Mouse (Mus musculus) hindbrain, embryonic 10.5 days (tissue): ENCODE measurements around the gene 4930503B20Rik. TPM values are rescaled to one million over a fixed set of nuclear protein-coding genes. Genes with fewer than 3 reads are reported as not detected.

Source experiments
- DNase-seq: peaks from one replicate; pipeline ENCODE4 v3.0.0-alpha.2; 2017; ENCODE audit warnings: low spot score
- H3K27ac ChIP-seq: fragments of 300-500 bp; sonication (generic); 2 replicates; pipeline ENCODE4 v1.5.1; 2016; ENCODE audit warnings: mild to moderate bottlenecking, moderate library complexity
- H3K27me3 ChIP-seq: fragments of 300-500 bp; sonication (generic); 2 replicates; pipeline ENCODE4 v1.6.1; 2016; ENCODE audit warnings: mild to moderate bottlenecking; ENCODE audit not compliant: poor library complexity, insufficient read depth, severe bottlenecking
- H3K36me3 ChIP-seq: fragments of 300-500 bp; sonication (generic); 2 replicates; pipeline ENCODE4 v1.6.1; 2016; ENCODE audit warnings: mild to moderate bottlenecking, moderate library complexity
- H3K4me1 ChIP-seq: fragments of 300-500 bp; sonication (generic); replicated peaks from 2 replicates; pipeline ENCODE4 v1.6.1; 2016; ENCODE audit warnings: mild to moderate bottlenecking
- H3K4me3 ChIP-seq: fragments of 300-500 bp; sonication (generic); 2 replicates; pipeline ENCODE4 v1.5.1; 2016; ENCODE audit warnings: mild to moderate bottlenecking, moderate library complexity
- H3K9me3 ChIP-seq: fragments of 300-500 bp; sonication (generic); 2 replicates; pipeline ENCODE4 v1.6.1; 2016; ENCODE audit warnings: mild to moderate bottlenecking, moderate library complexity
- WGBS: fragments of 180-500 bp; shearing (Covaris S2); methylation state at CpG from one replicate; pipeline ENCODE4 v1.1.7; 2016; 5-methylcytosine and 5-hydroxymethylcytosine counted together
- polyA plus RNA-seq: library from polyadenylated mRNA; unstranded; fragments of >200 nt; fragmentation: Nextera tagmentation; extraction: Ambion mirVana; gene quantifications from 2 replicates; pipeline ENCODE4 v1.2.1, GENCODE M21; 2016

Gene 4930503B20Rik
- polyA plus RNA-seq, 1 experiment from 2014 or later = not detected

DNA sequence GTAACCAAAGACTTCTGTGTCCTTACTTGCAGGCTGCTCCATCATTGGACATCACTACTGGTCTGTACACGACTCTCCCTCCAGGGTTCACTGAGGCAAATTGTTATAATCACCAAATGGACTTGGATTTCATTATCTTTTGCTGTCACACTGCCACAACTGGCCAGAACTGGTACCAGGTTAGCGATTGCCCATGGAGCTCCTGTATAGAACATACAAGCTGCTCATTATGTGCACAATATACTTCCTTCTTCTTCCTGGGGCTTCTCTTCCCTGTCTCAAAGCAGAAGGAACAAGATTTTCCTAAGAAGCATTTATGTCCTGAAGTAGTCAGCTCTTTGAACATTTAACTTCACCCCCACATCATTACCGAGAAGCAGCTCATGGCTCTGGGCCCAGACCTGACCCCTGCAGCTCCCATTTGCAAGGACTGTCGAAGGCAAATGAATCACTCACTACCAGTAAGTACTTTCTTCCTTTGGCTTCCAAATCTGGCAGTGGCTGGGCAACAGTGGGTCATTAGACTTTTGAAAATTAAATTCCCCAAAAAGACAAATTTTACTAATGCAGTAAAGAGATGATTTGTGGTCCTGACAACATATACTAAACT, 9.2 kb downstream of the 4930503B20Rik start:
- H3K9me3 ChIP-seq = no peaks in the 10 kb centered on the region
- H3K27ac ChIP-seq = no peak overlapping the region
- no peaks in the 10 kb centered on the region for H3K36me3 ChIP-seq
- no peak overlapping the region for H3K4me3 ChIP-seq
- 66% methylated on average over 4 of the region's 4 CpGs for WGBS
- H3K27me3 ChIP-seq = no peaks in the 10 kb centered on the region
- no peak for DNase-seq
- no peaks in the 10 kb centered on the region for H3K4me1 ChIP-seq

DNA sequence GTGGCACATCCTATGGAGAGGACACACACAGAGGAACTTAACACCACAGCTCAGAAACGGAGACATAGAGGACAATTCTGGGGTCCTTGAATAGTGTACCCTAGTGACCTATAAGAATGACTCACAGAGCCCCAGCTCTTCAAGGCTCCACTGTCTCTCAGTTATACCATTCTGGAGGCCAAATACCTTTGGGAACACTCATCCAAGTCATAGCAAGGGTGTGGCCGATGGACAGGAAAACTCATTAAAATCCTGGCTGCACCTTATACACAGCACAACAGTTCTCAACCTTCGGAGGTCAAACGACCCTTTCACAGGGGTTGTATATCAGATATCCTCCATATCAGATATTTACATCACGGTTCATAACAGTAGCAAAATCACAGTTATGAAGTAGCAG, 18.6 kb downstream of the 4930503B20Rik start:
- H3K27me3 ChIP-seq = no peaks in the 10 kb centered on the region
- 85% methylated on average over 5 of the region's 5 CpGs for WGBS

DNA sequence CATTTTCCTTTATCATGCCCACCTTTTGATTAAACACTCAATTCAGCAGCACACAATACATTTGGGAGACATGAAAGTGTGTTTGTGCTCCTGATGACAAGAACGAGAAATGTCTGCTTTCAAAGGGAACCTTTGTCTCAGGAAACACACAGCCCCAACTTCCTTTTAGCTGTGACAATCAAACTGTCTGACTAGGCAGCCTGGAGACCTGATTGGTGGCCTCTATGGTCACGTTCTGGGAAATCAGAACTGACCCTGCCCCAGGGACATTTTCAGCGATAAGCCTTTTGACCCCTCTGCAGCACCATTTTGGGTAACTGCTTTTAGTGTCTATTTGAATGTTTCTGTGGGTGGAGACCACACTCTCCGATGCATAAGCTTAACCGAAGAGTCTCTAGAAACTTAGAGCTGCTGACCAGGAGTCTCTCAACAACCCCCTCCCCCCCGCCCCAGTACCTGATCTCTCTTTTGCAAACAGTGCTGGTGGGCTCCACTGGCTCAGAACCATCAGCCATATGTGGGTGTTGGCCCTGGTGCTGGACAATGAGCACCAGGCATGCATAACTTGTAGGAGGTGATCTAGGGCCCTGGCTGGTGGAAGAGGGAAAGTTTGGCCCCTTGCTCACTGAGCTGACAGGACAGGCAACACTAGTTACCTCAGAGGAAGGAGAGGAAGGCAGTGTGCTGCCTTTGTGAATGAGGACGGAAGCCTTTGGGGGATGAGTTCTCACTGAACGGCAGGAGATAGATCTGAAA, 22.7 kb downstream of the 4930503B20Rik start:
- peak overlapping the region; percentile 23; the same call in 1 of the 2 replicates for H3K27ac ChIP-seq
- H3K4me1 ChIP-seq = peaks cover 13% of the 10 kb centered on the region
- H3K36me3 ChIP-seq = no peaks in the 10 kb centered on the region
- WGBS = 64% methylated on average over 8 of the region's 8 CpGs
- no peak overlapping the region for H3K4me3 ChIP-seq
- no peaks in the 10 kb centered on the region for H3K9me3 ChIP-seq
- H3K27me3 ChIP-seq = no peaks in the 10 kb centered on the region
- no peak for DNase-seq

More for the DNA sequence above, 18.6 kb downstream of the 4930503B20Rik start:
- DNase-seq = no peak
- Histone ChIP-seq H3K9me3 (no peaks in the 10 kb centered on the region), H3K27ac (no peak overlapping the region), H3K4me3 (no peak overlapping the region), H3K36me3 (no peaks in the 10 kb centered on the region), H3K4me1 (peaks cover 13% of the 10 kb centered on the region)

DNA sequence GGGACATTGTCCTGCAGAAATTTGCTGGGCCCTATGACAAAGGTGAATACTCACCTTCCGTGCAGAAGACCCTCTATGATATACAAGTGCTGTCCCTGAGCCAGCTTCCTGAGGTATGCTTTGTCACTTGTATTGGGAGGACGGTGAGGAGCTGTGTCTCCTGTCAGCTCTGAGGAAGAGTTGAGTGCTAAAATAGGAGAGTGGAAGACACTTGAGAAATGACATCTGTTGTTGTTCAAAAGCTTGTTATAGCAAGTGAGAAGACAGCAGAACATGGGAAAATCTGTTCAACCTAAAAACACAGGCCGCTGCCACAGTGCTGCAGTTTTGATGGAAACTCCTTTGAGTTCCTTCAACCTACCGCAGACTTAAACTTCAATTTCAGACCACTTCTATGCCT, 25.4 kb downstream of the 4930503B20Rik start:
- Histone ChIP-seq H3K36me3 (no peaks in the 10 kb centered on the region), H3K27me3 (no peaks in the 10 kb centered on the region), H3K4me1 (peaks cover 13% of the 10 kb centered on the region), H3K27ac (no peak overlapping the region), H3K9me3 (no peaks in the 10 kb centered on the region), H3K4me3 (no peak overlapping the region)
- no peak for DNase-seq
- 94% methylated on average over 4 of the region's 4 CpGs for WGBS

DNA sequence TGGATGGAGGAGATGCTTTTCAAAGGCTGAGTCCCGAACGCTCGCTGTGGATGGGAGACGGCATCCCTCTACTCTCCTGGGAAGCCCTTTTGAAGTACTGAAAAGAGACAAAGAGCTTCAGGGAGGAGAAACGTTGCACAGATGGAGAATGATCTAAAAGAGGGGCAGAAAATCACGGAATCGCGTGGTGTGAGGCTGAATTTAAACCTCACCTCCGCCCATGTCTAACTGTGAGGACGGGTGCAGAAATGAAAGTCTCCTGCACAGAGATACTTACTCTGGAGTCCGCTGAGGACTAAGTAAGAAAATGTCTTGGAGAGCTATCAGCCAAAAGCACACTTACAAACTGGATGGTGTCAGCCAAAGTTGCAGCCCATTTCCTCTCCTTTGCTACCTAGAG, 29.2 kb downstream of the 4930503B20Rik start:
- no peaks in the 10 kb centered on the region for H3K27me3 ChIP-seq
- DNase-seq = no peak
- H3K27ac ChIP-seq = no peak overlapping the region
- WGBS = 88% methylated on average over 11 of the region's 11 CpGs
- H3K9me3 ChIP-seq = no peaks in the 10 kb centered on the region
- no peak overlapping the region for H3K4me3 ChIP-seq
- H3K4me1 ChIP-seq = no peaks in the 10 kb centered on the region
- no peaks in the 10 kb centered on the region for H3K36me3 ChIP-seq

DNA sequence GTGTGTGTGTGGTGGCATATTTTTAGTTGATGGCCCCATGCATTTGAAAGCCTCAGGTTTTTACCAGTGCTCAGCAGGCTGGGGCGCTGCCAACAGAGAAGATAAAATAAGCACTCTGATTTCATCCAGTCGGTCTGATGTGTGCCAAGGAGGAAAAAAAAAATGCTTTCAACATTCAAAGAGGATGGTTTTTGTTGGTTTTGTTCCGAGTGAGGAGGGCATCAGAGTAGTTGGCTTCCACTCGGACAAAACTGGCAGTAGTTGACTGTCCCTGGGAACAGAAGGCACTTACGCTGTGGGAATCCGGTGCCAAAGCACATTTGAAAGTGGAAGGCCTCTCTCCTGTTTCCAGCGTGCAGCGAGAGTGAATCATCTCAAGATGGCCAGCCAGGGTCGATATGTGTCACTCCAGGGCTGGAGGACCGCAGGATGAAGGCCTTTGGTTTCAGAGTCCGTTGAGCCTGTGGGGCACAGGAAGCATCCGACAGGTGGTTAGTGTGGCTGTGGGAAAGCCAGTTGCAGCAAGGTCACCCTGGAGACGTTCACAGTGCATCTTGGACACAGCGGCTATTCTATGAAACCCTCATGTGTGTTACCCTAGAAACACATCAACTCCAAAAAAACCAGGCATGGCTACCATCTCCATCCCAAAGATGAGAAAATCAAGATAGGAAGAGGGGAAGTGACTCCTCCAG, 30.4 kb downstream of the 4930503B20Rik start:
- Histone ChIP-seq H3K36me3 (no peaks in the 10 kb centered on the region), H3K27ac (no peak overlapping the region), H3K4me3 (no peak overlapping the region), H3K4me1 (no peaks in the 10 kb centered on the region), H3K9me3 (no peaks in the 10 kb centered on the region), H3K27me3 (no peaks in the 10 kb centered on the region)
- 92% methylated on average over 14 of the region's 14 CpGs for WGBS
- DNase-seq = no peak

DNA sequence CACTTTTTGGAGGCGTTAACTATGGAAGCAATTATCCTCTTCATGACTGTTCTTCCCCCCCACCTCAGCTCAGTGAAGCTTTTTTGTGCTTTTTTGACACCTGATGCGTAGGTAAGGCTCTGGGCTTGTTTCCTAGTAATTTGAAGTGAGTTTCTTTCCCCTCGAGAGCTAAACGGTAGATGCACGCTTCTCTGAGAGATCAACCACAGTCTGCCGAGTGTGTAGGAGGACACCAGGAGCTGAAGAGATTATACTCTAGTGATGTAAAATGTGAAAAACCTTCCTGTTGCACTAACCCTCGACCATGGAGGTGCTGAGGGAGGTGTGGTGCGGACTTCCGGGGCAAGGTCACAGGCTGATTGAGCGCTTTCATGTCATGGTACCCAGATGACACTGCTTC, 31.0 kb downstream of the 4930503B20Rik start:
- Histone ChIP-seq H3K4me3 (no peak overlapping the region), H3K4me1 (no peaks in the 10 kb centered on the region), H3K27me3 (no peaks in the 10 kb centered on the region), H3K27ac (no peak overlapping the region), H3K36me3 (no peaks in the 10 kb centered on the region), H3K9me3 (no peaks in the 10 kb centered on the region)
- WGBS = 89% methylated on average over 10 of the region's 10 CpGs
- DNase-seq = no peak

DNA sequence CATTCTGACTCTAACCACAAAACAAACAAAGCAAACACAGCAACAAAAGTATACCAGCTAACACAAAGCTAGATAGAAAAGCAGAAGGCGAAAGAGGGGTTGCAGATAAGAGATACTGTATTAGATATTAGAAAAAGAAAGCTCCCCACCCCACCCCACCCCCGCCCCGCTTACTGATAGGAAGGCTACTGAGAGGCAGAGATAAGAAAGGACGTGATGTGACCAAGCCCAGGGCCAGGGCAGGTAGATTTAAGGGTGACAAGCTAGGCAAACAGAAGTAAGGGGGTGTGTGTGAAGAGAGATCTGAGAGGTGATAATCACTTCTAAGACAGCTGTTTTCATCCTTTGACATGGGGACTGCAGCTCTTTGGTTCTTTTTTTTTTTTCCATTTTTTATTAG, 32.8 kb downstream of the 4930503B20Rik start:
- no peaks in the 10 kb centered on the region for H3K36me3 ChIP-seq
- no peaks in the 10 kb centered on the region for H3K4me1 ChIP-seq
- 79% methylated on average over 4 of the region's 4 CpGs for WGBS

DNA sequence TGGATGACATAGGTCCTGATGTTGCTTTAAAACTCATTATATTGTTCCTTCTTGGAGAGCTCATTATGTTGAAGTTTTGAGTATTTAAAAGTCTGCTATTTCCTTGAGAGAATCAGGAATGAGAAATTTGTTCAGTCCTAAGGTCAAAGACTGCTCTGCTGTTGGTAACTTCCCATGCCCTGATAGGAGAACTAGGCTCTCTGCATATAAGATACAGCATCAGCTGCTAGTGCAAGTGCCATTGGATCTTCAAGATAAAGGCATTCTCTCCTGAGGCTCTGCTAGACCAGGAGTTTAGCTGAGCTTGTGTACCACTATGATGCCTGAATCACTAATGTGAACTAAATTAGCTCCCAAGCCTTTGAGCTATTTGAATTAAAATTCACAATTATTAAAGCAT, 33.2 kb downstream of the 4930503B20Rik start:
- H3K4me3 ChIP-seq = no peak overlapping the region

More for the DNA sequence above, 32.8 kb downstream of the 4930503B20Rik start:
- H3K4me3 ChIP-seq = no peak overlapping the region
- no peaks in the 10 kb centered on the region for H3K9me3 ChIP-seq
- no peak for DNase-seq
- H3K27ac ChIP-seq = no peak overlapping the region
- no peaks in the 10 kb centered on the region for H3K27me3 ChIP-seq

DNA sequence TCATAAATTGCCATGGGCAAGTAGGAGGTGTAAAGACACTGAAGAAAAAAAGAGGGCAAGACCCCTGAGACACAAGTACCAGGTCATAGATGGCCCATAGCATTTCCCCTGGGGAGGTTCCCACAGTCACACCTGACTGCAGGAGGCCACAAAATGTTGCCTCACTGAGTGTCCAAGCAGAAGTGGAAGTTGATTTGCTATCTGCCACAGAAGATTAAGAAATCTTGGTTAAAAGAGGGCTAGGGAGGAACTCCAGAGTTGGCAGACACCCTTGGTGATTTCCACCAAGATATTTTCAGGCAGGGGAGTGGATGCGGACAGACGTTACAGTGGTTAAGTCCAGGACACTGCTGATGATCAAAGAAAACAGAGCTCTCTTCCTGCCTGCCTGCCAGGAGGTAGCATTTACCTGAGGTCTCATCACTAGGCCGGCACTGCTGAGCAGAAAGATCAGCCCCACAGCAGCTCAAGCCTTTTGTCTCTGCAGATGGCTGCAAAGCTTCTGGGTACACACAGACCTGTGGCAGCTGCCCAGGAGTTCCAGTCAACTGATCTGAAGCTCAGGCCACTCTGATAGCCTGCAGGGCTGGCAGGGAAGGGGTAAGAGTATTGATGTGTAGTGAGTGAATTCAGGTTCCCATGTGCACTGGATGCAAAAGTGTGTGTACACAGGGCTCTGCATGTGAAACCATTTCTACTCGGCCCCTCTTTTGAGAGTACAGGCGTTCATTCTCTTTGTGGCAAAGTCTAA, 34.4 kb downstream of the 4930503B20Rik start:
- H3K4me3 ChIP-seq = no peak overlapping the region
- no peaks in the 10 kb centered on the region for H3K4me1 ChIP-seq
- no peaks in the 10 kb centered on the region for H3K36me3 ChIP-seq
- no peak overlapping the region for H3K27ac ChIP-seq
- no peaks in the 10 kb centered on the region for H3K9me3 ChIP-seq
- no peaks in the 10 kb centered on the region for H3K27me3 ChIP-seq
- WGBS = 77% methylated on average over 5 of the region's 5 CpGs
- DNase-seq = no peak

More for the DNA sequence above, 33.2 kb downstream of the 4930503B20Rik start:
- H3K27ac ChIP-seq = no peak overlapping the region
- H3K36me3 ChIP-seq = no peaks in the 10 kb centered on the region
- no peak for DNase-seq
- H3K9me3 ChIP-seq = no peaks in the 10 kb centered on the region
- H3K27me3 ChIP-seq = no peaks in the 10 kb centered on the region
- no peaks in the 10 kb centered on the region for H3K4me1 ChIP-seq

DNA sequence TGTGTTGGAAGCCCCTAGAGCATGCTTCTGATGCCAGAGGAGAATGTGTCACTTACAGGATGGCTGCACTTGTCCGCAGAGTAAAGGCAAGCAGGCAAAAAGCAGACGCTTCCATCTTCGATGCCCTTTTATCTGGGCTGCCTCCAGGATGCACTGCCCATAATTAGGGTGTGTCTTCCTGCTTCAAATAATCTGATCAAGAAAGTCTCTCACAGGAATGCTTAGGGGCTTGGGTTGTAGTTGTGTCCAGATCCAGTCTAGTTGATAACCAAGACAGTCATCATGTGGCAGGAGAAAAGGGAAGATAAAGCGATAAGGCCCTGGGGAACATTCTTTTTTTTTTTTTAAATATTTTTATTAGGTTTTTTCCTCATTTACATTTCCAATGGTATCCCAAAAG, 35.6 kb downstream of the 4930503B20Rik start, which contains the start of gene Dnase2b:
Gene Dnase2b, minus strand, starts transcription at position 101 of the 400 bp plus-strand sequence.
- H3K27ac ChIP-seq = no peak within 1 kb of the TSS

DNA sequence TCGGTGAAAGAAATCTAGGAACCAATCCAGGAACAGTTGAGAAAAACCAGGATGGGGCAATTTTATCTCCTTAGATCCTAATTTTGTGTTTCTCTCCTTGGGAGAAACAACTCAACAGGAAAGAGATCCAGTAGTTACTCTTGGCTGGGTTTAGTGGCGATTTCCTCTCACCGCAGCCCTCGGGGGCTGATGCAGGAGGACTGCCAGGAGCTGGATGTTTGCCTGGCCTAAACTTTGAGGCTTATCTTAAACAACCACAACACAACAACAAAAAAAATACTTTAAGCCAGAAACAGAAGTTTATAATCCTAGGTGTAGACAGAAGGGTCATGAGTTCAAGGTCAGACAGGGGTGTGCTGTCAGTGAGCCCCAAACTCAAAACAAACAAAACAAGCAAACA, 39.3 kb downstream of the 4930503B20Rik start:
- no peaks in the 10 kb centered on the region for H3K9me3 ChIP-seq
- H3K4me3 ChIP-seq = no peak overlapping the region
- DNase-seq = no peak
- H3K36me3 ChIP-seq = no peaks in the 10 kb centered on the region
- no peaks in the 10 kb centered on the region for H3K27me3 ChIP-seq
- 0 out of 2 replicates have a peak, but pooled peaks cover 4% of the 10 kb centered on the region for H3K4me1 ChIP-seq
- WGBS = 87% methylated on average over 4 of the region's 4 CpGs
- no peak overlapping the region for H3K27ac ChIP-seq

More for the DNA sequence above, 35.6 kb downstream of the 4930503B20Rik start, which contains the start of gene Dnase2b:
- 88% methylated on average over 4 of the region's 4 CpGs for WGBS
- H3K36me3 ChIP-seq = no peaks in the 10 kb centered on the region
- no peak within 1 kb of the TSS for H3K4me3 ChIP-seq
- no peaks in the 10 kb centered on the region for H3K27me3 ChIP-seq
- H3K4me1 ChIP-seq = no peaks in the 10 kb centered on the region
- no peak for DNase-seq
- H3K9me3 ChIP-seq = no peaks in the 10 kb centered on the region
